In genomic region chr15:77213829-77214228, GRCm38 (mm10) we compare ENCODE assay signal across 10 mouse cellular contexts.
DNase-seq lines count a peak whose midpoint lies in the region; ATAC-seq lines count a peak whose summit lies in the region.
"Had no signal": no experiment of that assay in that cellular context is flagged by ENCODE, and none has a peak within 500 bp of the region (broad histone marks: within the 10 kb centered on the region; RNA-seq: fewer than 3 reads in every experiment).

No protein-coding gene starts in this region.

- 17% methylated on average over 5 of the region's 5 CpGs for WGBS in embryonic facial prominence, embryonic 12.5 days
- WGBS in neural tube, embryonic 13.5 days = 33% methylated on average over 5 of the region's 5 CpGs

- no peak overlapping the region for H3K9ac ChIP-seq in embryonic facial prominence, embryonic 12.5 days
- H3K9ac ChIP-seq in neural tube, embryonic 13.5 days = no peak overlapping the region

- ATAC-seq in embryonic facial prominence, embryonic 12.5 days (ENCODE audit: insufficient number of reproducible peaks, insufficient read depth, low FRiP score, low TSS enrichment) = no peak
- no peak for ATAC-seq in neural tube, embryonic 13.5 days (ENCODE audit: low read depth)

- H3K4me2 ChIP-seq in embryonic facial prominence, embryonic 12.5 days (replicated peaks) = peak overlapping the region; percentile 39
- H3K4me2 ChIP-seq in neural tube, embryonic 13.5 days = no peak overlapping the region

- peak; percentile 60 for DNase-seq in kidney, adult 11 months
- no peak for DNase-seq in kidney, adult 18-20 months
- DNase-seq in kidney, adult 9 months = peak; percentile 59
- no peak for DNase-seq in layer of hippocampus, postnatal 14 days (ENCODE audit: low spot score in 2 of 2)
- no peak for DNase-seq in urinary bladder, postnatal 36 days (ENCODE audit: low spot score in 2 of 2)
- DNase-seq: left cerebral cortex, postnatal 4 days; thymus, adult 2 months had no signal

- H3K36me3 ChIP-seq in embryonic facial prominence, embryonic 12.5 days = no peaks in the 10 kb centered on the region
- no peaks in the 10 kb centered on the region for H3K36me3 ChIP-seq in neural tube, embryonic 13.5 days

- peaks cover 63% of the 10 kb centered on the region for H3K4me1 ChIP-seq in embryonic facial prominence, embryonic 12.5 days
- peaks cover 49% of the 10 kb centered on the region for H3K4me1 ChIP-seq in neural tube, embryonic 13.5 days (replicated peaks)

- no peak overlapping the region for H3K4me3 ChIP-seq in embryonic facial prominence, embryonic 12.5 days
- H3K4me3 ChIP-seq in neural tube, embryonic 13.5 days = no peak overlapping the region
- H3K4me3 ChIP-seq: erythroblast, embryonic 14.5 days had no signal

- peak overlapping the region; percentile 89 for H3K27ac ChIP-seq in embryonic facial prominence, embryonic 12.5 days
- peak overlapping the region; percentile 15; the same call in 1 of the 2 replicates for H3K27ac ChIP-seq in neural tube, embryonic 13.5 days (replicated peaks)

- H3K9me3 ChIP-seq in embryonic facial prominence, embryonic 12.5 days = no peaks in the 10 kb centered on the region
- H3K9me3 ChIP-seq in neural tube, embryonic 13.5 days = no peaks in the 10 kb centered on the region

- H3K27me3 ChIP-seq in embryonic facial prominence, embryonic 12.5 days = no peaks in the 10 kb centered on the region
- no peaks in the 10 kb centered on the region for H3K27me3 ChIP-seq in neural tube, embryonic 13.5 days

Comparison
In these comparisons a context has a peak if more than half of its experiments do, and no peak if none do; other contexts are left out.
1. DNase-seq: peak in kidney, adult 11 months (single experiment) and kidney, adult 9 months (single experiment); none in kidney, adult 18-20 months (single experiment), layer of hippocampus, postnatal 14 days (0 of 2) and urinary bladder, postnatal 36 days (0 of 2).